Mouse (Mus musculus): ENCODE data around the gene Mef2b. TPM values are rescaled to one million over a fixed set of nuclear protein-coding genes. Genes with fewer than 3 reads are reported as not detected.

Gene Mef2b
- total and polyA plus RNA-seq, 3 experiments = 60.1 to 232 (median 168) TPM

DNA sequence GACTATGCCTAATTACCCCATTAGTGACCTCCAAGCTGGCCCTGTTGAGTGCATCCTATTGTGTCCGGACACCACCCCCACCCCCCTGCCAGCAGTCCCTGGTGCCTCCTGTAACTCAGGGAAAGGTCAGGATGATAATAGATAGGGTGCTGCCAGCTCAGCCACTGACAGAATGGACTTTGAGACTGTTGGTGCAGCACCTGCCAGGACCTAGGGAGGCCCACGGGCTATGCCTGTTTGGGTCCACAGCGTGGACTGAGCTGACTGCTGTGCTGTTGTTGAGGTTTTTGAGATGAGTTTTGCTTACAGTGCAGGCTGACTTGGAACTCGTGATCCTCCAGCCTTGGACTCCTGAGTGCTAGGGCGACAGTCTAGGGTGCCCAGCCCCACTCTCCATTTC lies 53.7 kb downstream of the Mef2b start:
- Histone ChIP-seq H3K79me2 (replicated peaks; ENCODE audit: control insufficient read depth, extremely low read depth, insufficient read depth, poor library complexity, severe bottlenecking) (no peaks in the 10 kb centered on the region), H3K4me2 (ENCODE audit: insufficient read depth, low read depth, poor library complexity, severe bottlenecking) (no peak overlapping the region), H3K4me1 (ENCODE audit: control insufficient read depth in 1 of 2, insufficient read depth in 2 of 2) (peaks cover 0 to 4% of the 10 kb centered on the region in 2 experiments; a peak in 1 of 4 replicates), H3K27me3 (replicated peaks) (no peaks in the 10 kb centered on the region), H3K9ac (ENCODE audit: insufficient read depth, low read depth) (no peak overlapping the region), H3K9me3 (replicated peaks; ENCODE audit: low read length) (no peaks in the 10 kb centered on the region), H3K4me3 (replicated peaks in 1 of 3; ENCODE audit: low read depth in 2 of 3, low read length in 2 of 3, poor library complexity in 1 of 3) (no peak overlapping the region), H3K36me3 (replicated peaks in 1 of 2; ENCODE audit: control insufficient read depth in 1 of 2, insufficient read depth in 1 of 2, low read length in 1 of 2) (peaks cover 15 to 47% of the 10 kb centered on the region in 2 experiments), H3K27ac (ENCODE audit: insufficient read depth, low read depth) (no peak overlapping the region)
- dilution Hi-C loops (cut with MboI; ENCODE audit: extremely low pct_ligation_motif_present, extremely low pct_unique_long_range_greater_than_20kb, low sequenced_read_pairs) (no loop called here), in situ Hi-C loops (cut with MboI; ENCODE audit: low pct_ligation_motif_present, low pct_unique_long_range_greater_than_20kb, low sequenced_read_pairs) (no loop called here)
- no peak for DNase-seq (ENCODE audit: extremely low read depth)
- TF ChIP-seq ZNF384 (IDR thresholded peaks at IDR 0.05; ENCODE audit: low read depth, low read length) = no peak
- no peak for TF ChIP-seq MAX (IDR thresholded peaks at IDR 0.05; ENCODE audit: low read length)
- TF ChIP-seq ETS1 (conservative IDR thresholded peaks at IDR 0.05; ENCODE audit: low read depth, low read length) = no peak
- TF ChIP-seq E2F4 (IDR thresholded peaks at IDR 0.05; ENCODE audit: insufficient replicate concordance, low read depth, low read length) = no peak
- TF ChIP-seq JUN (IDR thresholded peaks at IDR 0.05; ENCODE audit: insufficient read depth, low read depth, low read length) = no peak

DNA sequence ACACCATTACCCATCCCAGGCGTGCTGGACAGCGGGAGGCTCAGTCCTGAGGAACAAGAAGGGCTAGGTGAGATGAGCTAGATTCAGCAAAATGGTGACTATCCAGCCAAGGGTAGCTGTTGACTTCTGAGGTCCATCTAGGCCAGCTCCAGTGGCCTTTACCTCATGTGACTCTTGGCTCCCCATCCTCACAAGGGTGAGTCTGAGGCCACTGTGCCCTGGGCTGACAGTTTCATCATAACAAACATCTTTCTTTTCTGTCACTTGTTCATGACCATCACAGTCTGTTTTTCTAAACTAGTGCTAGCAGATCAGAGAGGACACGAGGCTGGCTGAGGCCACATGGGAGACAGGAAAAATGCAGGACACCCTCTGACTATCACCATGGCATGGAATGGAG lies 54.7 kb downstream of the Mef2b start:
- DNase-seq (ENCODE audit: extremely low read depth) = no peak
- H3K27ac ChIP-seq (ENCODE audit: insufficient read depth, low read depth) = no peak overlapping the region
- dilution Hi-C loops (cut with MboI; ENCODE audit: extremely low pct_ligation_motif_present, extremely low pct_unique_long_range_greater_than_20kb, low sequenced_read_pairs) (no loop called here), in situ Hi-C loops (cut with MboI; ENCODE audit: low pct_ligation_motif_present, low pct_unique_long_range_greater_than_20kb, low sequenced_read_pairs) (no loop called here)
- H3K4me2 ChIP-seq (ENCODE audit: insufficient read depth, low read depth, poor library complexity, severe bottlenecking) = no peak overlapping the region
- H3K4me1 ChIP-seq (ENCODE audit: control insufficient read depth in 1 of 2, insufficient read depth in 2 of 2) = peaks cover 0 to 4% of the 10 kb centered on the region in 2 experiments; a peak in 1 of 4 replicates
- H3K79me2 ChIP-seq (replicated peaks; ENCODE audit: control insufficient read depth, extremely low read depth, insufficient read depth, poor library complexity, severe bottlenecking) = no peaks in the 10 kb centered on the region
- no peaks in the 10 kb centered on the region for H3K9me3 ChIP-seq (replicated peaks; ENCODE audit: low read length)
- TF ChIP-seq GABPA (IDR thresholded peaks at IDR 0.05; ENCODE audit: insufficient replicate concordance, low read depth, low read length) (no peak), MAZ (IDR thresholded peaks at IDR 0.05; ENCODE audit: low read depth, low read length) (no peak)
- H3K36me3 ChIP-seq (replicated peaks in 1 of 2; ENCODE audit: control insufficient read depth in 1 of 2, insufficient read depth in 1 of 2, low read length in 1 of 2) = peaks cover 10 to 38% of the 10 kb centered on the region in 2 experiments
- no peak overlapping the region for H3K4me3 ChIP-seq (replicated peaks in 1 of 3; ENCODE audit: low read depth in 2 of 3, low read length in 2 of 3, poor library complexity in 1 of 3)
- no peak overlapping the region for H3K9ac ChIP-seq (ENCODE audit: insufficient read depth, low read depth)
- no peaks in the 10 kb centered on the region for H3K27me3 ChIP-seq (replicated peaks)

DNA sequence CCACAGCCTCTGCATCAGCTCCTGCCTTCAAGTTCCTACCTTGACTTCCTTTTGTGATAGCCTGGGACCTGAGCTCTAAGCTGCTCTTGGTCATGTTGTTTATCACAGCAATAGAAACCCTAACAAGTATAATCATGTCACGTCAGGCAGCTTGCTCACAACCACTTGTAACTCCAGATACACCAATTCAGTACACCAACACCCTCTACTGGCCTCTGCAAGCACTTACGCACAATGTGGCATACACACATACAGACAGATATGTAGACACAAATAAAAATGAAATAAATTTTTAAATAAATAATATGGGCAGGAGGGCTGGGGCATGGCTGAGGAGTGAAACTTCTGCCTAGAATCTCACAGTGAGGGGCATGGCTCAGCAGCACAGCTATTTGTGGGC lies 56.3 kb downstream of the Mef2b start:
- peaks cover 6 to 22% of the 10 kb centered on the region in 2 experiments for H3K36me3 ChIP-seq (replicated peaks in 1 of 2; ENCODE audit: control insufficient read depth in 1 of 2, insufficient read depth in 1 of 2, low read length in 1 of 2)
- no peaks in the 10 kb centered on the region for H3K27me3 ChIP-seq (replicated peaks)
- H3K4me2 ChIP-seq (ENCODE audit: insufficient read depth, low read depth, poor library complexity, severe bottlenecking) = no peak overlapping the region
- no peak overlapping the region for H3K4me3 ChIP-seq (replicated peaks in 1 of 3; ENCODE audit: low read depth in 2 of 3, low read length in 2 of 3, poor library complexity in 1 of 3)
- no peaks in the 10 kb centered on the region for H3K4me1 ChIP-seq (ENCODE audit: control insufficient read depth in 1 of 2, insufficient read depth in 2 of 2)
- TF ChIP-seq MAFK (IDR thresholded peaks at IDR 0.05; ENCODE audit: insufficient replicate concordance, low read length) = peak; percentile 31; the same call in 1 of the 2 replicates
- no peak for TF ChIP-seq TBP (conservative IDR thresholded peaks at IDR 0.05; ENCODE audit: low read depth, low read length)
- peak; percentile 62 for TF ChIP-seq RAD21 (IDR thresholded peaks at IDR 0.05; ENCODE audit: low read depth, low read length)
- no peak for TF ChIP-seq JUN (IDR thresholded peaks at IDR 0.05; ENCODE audit: insufficient read depth, low read depth, low read length)
- peak in 1 of 2 experiments; percentile 61; a peak in 2 of 4 replicates for TF ChIP-seq CTCF (conservative IDR thresholded peaks at IDR 0.05 in 1 of 2, IDR thresholded peaks at IDR 0.05 in 1 of 2; ENCODE audit: low read depth in 2 of 2, low read length in 2 of 2)
- TF ChIP-seq SMC3 (IDR thresholded peaks at IDR 0.05; ENCODE audit: low read depth, low read length) = peak; percentile 49
- in situ Hi-C loops (cut with MboI; ENCODE audit: low pct_ligation_motif_present, low pct_unique_long_range_greater_than_20kb, low sequenced_read_pairs) (no loop called here), dilution Hi-C loops (cut with MboI; ENCODE audit: extremely low pct_ligation_motif_present, extremely low pct_unique_long_range_greater_than_20kb, low sequenced_read_pairs) (no loop called here)
- H3K27ac ChIP-seq (ENCODE audit: insufficient read depth, low read depth) = no peak overlapping the region
- peak; percentile 31 for DNase-seq (ENCODE audit: extremely low read depth)
- no peaks in the 10 kb centered on the region for H3K79me2 ChIP-seq (replicated peaks; ENCODE audit: control insufficient read depth, extremely low read depth, insufficient read depth, poor library complexity, severe bottlenecking)
- H3K9ac ChIP-seq (ENCODE audit: insufficient read depth, low read depth) = no peak overlapping the region
- H3K9me3 ChIP-seq (replicated peaks; ENCODE audit: low read length) = no peaks in the 10 kb centered on the region
